Mouse (Mus musculus): Measurements from ENCODE around the gene Rnf19b. TPM values are rescaled to one million over a fixed set of nuclear protein-coding genes. Genes with fewer than 3 reads are reported as not detected.

The Rnf19b gene
- polyA plus RNA-seq, 1 experiment from 2014 or later: 10.8 TPM

DNA sequence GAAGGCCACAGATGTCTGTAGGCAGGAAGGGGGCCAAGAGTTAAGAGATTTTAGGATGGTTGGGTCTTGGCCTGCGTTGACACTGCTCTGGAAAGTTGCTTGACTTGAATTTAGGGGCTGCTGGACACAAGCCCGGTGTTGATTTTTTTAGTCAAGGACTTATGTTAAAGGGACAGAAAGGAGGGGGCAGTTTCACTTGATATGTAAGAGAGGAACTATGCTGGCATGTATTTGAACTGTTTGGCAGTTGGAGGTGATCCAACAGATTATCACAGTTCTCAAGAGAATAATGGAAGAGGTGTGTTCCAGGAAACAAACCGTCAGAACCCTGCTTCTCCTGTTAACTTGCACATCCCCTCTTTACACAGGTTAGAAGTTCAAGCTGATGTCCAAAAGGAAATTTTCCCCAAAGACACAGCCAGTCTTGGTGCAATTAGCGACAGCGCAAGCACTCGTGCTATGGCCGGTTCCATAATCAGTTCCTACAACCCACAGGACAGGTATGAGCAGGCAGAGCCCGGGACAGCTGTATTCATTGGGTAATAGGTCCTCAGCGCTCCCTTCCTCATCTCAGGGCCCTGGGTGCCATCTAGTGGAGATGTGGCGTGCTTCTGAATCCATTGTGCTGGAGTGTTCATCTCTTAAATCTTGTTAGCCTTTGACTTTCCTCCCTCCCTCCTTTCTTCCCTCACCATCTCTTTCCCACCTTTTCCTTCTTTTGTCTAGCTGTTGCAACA is 24.5 kb downstream of the Rnf19b start:
- no peak; the same call in 1 of the 2 replicates for ATAC-seq (ENCODE audit: insufficient number of reproducible peaks, insufficient read depth, low FRiP score, low TSS enrichment, low read depth)
- Histone ChIP-seq H3K9me3 (no peaks in the 10 kb centered on the region), H3K4me3 (replicated peaks) (no peak overlapping the region), H3K36me3 (peaks cover 74% of the 10 kb centered on the region), H3K4me1 (replicated peaks) (no peaks in the 10 kb centered on the region), H3K9ac (replicated peaks) (no peak overlapping the region), H3K27ac (no peak overlapping the region), H3K4me2 (no peak overlapping the region), H3K27me3 (no peaks in the 10 kb centered on the region)
- WGBS: 55% methylated on average over 10 of the region's 10 CpGs

DNA sequence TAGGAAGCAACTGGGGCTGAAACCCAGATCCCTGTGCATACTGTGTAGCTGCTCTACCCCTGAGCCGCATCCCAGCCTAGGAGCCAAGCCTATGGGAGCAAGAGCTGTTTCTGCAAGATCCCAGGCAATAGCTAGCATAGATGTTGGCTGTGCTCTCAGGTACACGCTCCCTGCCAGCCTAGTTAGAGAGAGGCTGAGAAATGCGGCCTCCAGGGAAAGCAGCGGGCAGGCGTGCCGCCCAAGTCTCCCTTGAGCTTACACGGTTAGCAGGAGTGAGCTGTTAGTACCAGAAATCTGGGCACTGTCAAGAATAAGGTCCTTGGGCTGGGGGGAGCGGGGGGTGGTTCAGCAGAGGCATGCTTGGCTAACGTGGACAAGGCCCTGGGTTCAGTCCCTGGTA is 26.8 kb downstream of the Rnf19b start:
- no peak overlapping the region for H3K9ac ChIP-seq (replicated peaks)
- no peaks in the 10 kb centered on the region for H3K4me1 ChIP-seq (replicated peaks)
- H3K4me2 ChIP-seq: no peak overlapping the region
- no peaks in the 10 kb centered on the region for H3K27me3 ChIP-seq
- peaks cover 50% of the 10 kb centered on the region for H3K36me3 ChIP-seq
- H3K27ac ChIP-seq: no peak overlapping the region
- no peak for ATAC-seq (ENCODE audit: insufficient number of reproducible peaks, insufficient read depth, low FRiP score, low TSS enrichment, low read depth)
- WGBS: 90% methylated on average over 9 of the region's 9 CpGs
- no peak overlapping the region for H3K4me3 ChIP-seq (replicated peaks)
- no peaks in the 10 kb centered on the region for H3K9me3 ChIP-seq

DNA sequence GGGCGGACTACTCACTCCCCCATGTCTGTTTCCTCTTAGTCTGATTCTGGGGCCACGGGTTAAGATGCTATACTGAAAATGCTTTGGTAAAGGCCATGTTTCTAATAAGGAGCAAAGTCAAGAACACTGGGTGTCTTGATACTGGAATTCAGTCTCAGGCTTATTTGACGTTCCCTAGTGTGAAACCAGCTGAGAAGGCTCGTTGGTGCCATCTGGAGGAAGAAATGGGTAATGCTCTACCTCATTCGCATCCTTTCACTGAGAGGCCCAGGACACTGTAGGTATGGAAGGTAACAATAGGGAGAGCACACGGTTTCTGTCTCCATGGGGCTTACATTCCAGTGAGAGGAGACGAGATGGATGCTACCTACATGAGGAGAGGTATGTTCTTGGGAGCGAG is 28.0 kb downstream of the Rnf19b start:
- WGBS: 31% methylated on average over 8 of the region's 8 CpGs
- H3K4me1 ChIP-seq (replicated peaks): no peaks in the 10 kb centered on the region
- H3K9me3 ChIP-seq: no peaks in the 10 kb centered on the region
- peaks cover 38% of the 10 kb centered on the region for H3K36me3 ChIP-seq
- H3K4me3 ChIP-seq (replicated peaks): no peak overlapping the region
- H3K27ac ChIP-seq: no peak overlapping the region
- H3K9ac ChIP-seq (replicated peaks): no peak overlapping the region
- no peaks in the 10 kb centered on the region for H3K27me3 ChIP-seq
- no peak overlapping the region for H3K4me2 ChIP-seq
- no peak for ATAC-seq (ENCODE audit: insufficient number of reproducible peaks, insufficient read depth, low FRiP score, low TSS enrichment, low read depth)

DNA sequence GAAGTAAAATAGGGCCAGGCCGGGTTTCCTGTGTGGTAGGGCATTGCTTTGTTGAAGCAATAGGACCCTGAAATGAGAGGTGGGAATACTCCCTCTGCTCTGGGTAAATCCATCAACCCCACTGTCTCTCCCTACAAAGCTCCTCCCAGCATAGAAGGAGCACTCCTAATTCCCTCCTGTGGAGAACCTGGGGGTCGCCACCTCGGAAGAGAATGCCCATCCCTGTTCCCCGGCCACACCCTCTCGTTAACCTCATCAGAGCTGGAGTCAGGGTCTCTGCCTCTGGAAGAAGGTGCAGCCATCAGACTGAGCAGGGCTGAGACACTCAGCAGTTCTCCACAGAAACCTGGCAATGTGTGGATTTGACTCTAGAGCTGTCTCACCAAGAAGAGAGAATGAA is 29.8 kb downstream of the Rnf19b start:
- ATAC-seq (ENCODE audit: insufficient number of reproducible peaks, insufficient read depth, low FRiP score, low TSS enrichment, low read depth): no peak

DNA sequence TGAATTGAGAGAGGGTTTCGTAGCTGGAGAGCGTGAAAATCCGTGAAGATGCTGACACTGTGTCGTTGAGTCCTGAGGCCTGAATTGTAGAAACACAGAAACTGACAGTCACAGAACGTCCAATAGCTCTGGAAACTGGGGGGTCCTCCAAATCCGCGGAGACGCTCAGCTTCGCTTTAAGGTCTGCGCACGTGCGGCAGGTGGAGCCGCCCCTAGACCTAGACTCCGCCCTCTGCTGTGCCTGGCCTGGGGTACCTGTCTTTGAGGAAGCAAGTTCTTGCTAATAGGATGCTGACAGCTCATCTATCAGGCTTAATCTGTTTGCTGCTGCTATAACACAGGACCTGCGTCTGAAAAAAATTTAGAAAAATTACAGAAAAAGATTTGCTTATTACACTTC is 37.2 kb downstream of the Rnf19b start:
- WGBS: 27% methylated on average over 15 of the region's 15 CpGs
- no peaks in the 10 kb centered on the region for H3K9me3 ChIP-seq
- no peak overlapping the region; the same call in 1 of the 2 replicates for H3K4me2 ChIP-seq
- H3K27me3 ChIP-seq: peaks cover 26% of the 10 kb centered on the region
- H3K36me3 ChIP-seq: no peaks in the 10 kb centered on the region
- H3K4me3 ChIP-seq (replicated peaks): no peak overlapping the region
- ATAC-seq (ENCODE audit: insufficient number of reproducible peaks, insufficient read depth, low FRiP score, low TSS enrichment, low read depth): no peak
- H3K4me1 ChIP-seq (replicated peaks): no peaks in the 10 kb centered on the region
- no peak overlapping the region for H3K27ac ChIP-seq
- H3K9ac ChIP-seq (replicated peaks): no peak overlapping the region

More for the DNA sequence above, 29.8 kb downstream of the Rnf19b start:
- H3K27ac ChIP-seq: no peak overlapping the region
- 49% methylated on average over 5 of the region's 5 CpGs for WGBS
- no peak overlapping the region for H3K4me2 ChIP-seq
- H3K9me3 ChIP-seq: no peaks in the 10 kb centered on the region
- H3K4me3 ChIP-seq (replicated peaks): no peak overlapping the region
- H3K36me3 ChIP-seq: peaks cover 25% of the 10 kb centered on the region
- H3K9ac ChIP-seq (replicated peaks): no peak overlapping the region
- no peaks in the 10 kb centered on the region for H3K4me1 ChIP-seq (replicated peaks)
- 0 out of 2 replicates have a peak, but pooled peaks cover 3% of the 10 kb centered on the region for H3K27me3 ChIP-seq

DNA sequence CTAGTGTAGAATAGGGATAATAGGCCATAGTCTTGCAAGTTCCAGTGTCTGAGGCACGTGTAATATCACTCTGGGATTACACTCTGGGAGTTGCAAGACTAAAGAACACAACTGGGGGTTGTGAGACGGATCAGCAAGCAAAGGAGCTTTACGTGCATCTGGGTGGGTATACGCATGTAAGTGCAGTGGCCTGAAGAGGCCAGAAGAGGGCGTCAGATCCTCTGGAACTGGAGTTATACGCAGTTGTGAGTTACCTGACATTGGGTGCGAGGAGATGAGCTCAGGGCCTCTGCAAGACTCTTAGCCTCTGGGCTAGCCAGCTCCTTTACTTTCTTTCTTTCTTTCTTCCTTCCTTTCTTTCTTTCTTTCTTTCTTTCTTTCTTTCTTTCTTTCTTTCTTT is 38.9 kb downstream of the Rnf19b start:
- H3K9ac ChIP-seq (replicated peaks): no peak overlapping the region
- H3K36me3 ChIP-seq: no peaks in the 10 kb centered on the region
- no peaks in the 10 kb centered on the region for H3K9me3 ChIP-seq
- WGBS: 73% methylated on average over 7 of the region's 7 CpGs
- H3K4me1 ChIP-seq (replicated peaks): no peaks in the 10 kb centered on the region
- H3K4me2 ChIP-seq: no peak overlapping the region
- no peak overlapping the region for H3K4me3 ChIP-seq (replicated peaks)
- no peak for ATAC-seq (ENCODE audit: insufficient number of reproducible peaks, insufficient read depth, low FRiP score, low TSS enrichment, low read depth)
- no peak overlapping the region for H3K27ac ChIP-seq
- peaks cover 28% of the 10 kb centered on the region for H3K27me3 ChIP-seq

DNA sequence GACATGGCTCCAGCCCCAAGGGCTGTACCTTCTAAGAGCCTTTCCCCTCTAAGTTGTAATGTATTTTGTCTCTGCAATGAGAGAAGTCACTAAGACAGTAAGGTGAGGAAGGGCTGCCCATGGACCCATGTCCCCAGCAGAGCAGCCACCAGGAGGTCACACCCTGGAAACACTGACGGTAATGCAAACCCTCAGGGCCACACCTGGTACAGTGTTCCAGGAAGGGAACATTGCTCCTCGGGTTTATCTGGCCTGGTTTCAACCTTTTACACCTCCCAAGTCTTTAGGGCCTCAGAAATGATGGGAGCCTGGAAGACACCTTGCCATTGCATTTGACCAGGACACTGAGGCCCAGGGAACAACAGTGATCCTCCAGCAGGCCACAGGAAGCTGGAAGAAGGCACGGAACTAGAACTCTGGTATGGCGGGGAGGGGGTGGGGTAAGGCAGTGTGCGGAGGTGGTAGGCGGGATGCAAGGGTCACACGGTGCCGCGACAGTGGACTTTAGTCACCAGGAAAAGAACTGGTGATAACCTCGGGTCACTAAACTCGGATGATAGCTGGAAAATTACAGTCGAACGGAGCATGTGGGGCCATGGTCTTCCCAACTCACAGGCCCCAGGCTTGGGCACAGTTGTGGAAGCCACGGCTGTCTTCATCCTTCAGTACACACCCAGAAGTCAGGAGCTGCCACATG is 44.2 kb downstream of the Rnf19b start:
- Histone ChIP-seq H3K27me3 (peaks cover 55% of the 10 kb centered on the region), H3K36me3 (no peaks in the 10 kb centered on the region), H3K4me2 (no peak overlapping the region), H3K9me3 (no peaks in the 10 kb centered on the region), H3K4me1 (replicated peaks) (peaks cover 6% of the 10 kb centered on the region), H3K4me3 (replicated peaks) (no peak overlapping the region), H3K9ac (replicated peaks) (no peak overlapping the region), H3K27ac (no peak overlapping the region)
- ATAC-seq (ENCODE audit: insufficient number of reproducible peaks, insufficient read depth, low FRiP score, low TSS enrichment, low read depth): no peak
- 81% methylated on average over 14 of the region's 14 CpGs for WGBS

DNA sequence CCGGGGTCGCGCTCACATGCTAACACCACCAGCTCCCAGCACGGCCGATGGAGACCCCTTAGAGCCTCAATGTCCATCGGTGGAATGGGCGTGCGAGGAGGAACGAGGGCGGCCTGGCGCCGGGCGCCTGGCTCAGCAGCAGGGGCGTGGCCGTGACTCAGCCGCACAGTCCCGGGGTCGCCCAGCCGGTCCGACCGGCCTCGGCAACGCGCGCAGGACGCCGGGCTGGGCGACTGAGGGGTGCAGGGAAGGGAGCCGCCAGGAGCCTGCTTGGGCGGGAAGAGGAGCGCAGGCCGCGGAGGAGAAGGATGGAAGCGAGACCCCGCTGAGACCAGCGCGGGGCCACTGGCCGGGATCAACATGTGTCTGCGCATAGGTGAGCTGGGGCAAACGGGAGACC is 47.3 kb downstream of the Rnf19b start, which contains the start of gene Tmem54:
Gene Tmem54 (plus strand): TSS at position 193 of the 400 bp plus-strand sequence.
- Histone ChIP-seq H3K27ac (no peak within 1 kb of the TSS), H3K36me3 (no peaks in the 10 kb centered on the region), H3K4me1 (replicated peaks) (peaks cover 6% of the 10 kb centered on the region), H3K9me3 (no peaks in the 10 kb centered on the region), H3K9ac (replicated peaks) (peak within 1 kb of the TSS; percentile 53), H3K27me3 (peaks cover 65% of the 10 kb centered on the region), H3K4me3 (replicated peaks) (peak within 1 kb of the TSS; percentile 36), H3K4me2 (peak within 1 kb of the TSS; percentile 61)
- WGBS: 2% methylated on average over 40 of the region's 40 CpGs
- 0 out of 2 replicates have a peak, but pooled peaks have one; percentile 41 for ATAC-seq (ENCODE audit: insufficient number of reproducible peaks, insufficient read depth, low FRiP score, low TSS enrichment, low read depth)

DNA sequence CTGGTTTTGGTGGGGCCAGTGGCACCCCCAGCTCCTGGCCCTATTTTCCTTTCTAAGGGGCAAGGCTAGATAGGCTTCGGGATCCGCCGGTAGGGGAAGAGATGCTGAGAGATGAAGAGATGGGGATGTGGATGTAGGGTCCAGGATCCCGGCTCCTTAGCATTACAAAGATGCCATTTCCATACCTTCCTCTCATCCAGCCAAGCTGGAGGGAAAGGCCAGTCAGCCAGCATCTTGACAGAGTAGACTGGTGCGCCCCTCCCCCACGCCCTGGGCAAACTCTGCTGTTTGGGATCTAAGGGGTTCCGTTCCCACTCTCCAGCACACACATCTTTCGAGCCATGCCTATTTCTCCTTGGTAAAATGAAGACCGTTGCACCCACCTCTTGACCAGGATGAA is 48.0 kb downstream of the Rnf19b start:
- peak overlapping the region; percentile 61 for H3K4me2 ChIP-seq
- peak overlapping the region; percentile 36; the same call in 1 of the 2 replicates for H3K4me3 ChIP-seq (replicated peaks)
- peaks cover 6% of the 10 kb centered on the region for H3K4me1 ChIP-seq (replicated peaks)
- peaks cover 65% of the 10 kb centered on the region for H3K27me3 ChIP-seq
- H3K9ac ChIP-seq (replicated peaks): no peak overlapping the region
- ATAC-seq (ENCODE audit: insufficient number of reproducible peaks, insufficient read depth, low FRiP score, low TSS enrichment, low read depth): no peak
- 16% methylated on average over 9 of the region's 9 CpGs for WGBS
- no peaks in the 10 kb centered on the region for H3K9me3 ChIP-seq
- no peaks in the 10 kb centered on the region for H3K36me3 ChIP-seq
- no peak overlapping the region for H3K27ac ChIP-seq

DNA sequence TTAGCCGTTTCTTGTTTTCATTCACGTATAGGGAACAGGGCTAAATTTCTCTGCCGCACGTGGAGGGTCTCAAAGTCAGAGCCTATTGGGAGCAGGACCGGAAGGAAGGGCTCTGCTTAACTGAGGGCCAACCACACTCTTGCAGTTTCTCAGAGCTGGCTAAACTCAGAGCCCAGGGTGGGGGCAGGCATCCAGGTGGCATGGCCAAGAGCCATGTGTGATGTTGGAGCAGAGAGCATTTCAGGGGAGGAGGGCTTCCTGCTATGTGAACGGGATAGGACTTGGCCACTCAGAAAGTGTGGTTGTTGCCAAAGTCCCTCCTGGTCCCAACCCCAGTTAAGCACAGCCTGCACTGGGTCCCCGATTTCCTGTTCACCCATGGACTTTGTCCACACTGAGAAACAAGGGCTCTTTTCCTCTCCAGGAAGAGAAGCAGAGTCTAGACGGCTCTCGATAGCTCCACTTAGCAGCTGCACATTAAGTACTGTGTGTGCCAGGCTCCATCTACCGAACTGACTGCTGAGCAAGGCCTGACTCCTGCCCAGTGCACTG is 49.4 kb downstream of the Rnf19b start:
- WGBS: 73% methylated on average over 10 of the region's 10 CpGs
- Histone ChIP-seq H3K4me3 (replicated peaks) (no peak overlapping the region), H3K4me2 (no peak overlapping the region), H3K27ac (no peak overlapping the region), H3K4me1 (replicated peaks) (peaks cover 10% of the 10 kb centered on the region), H3K9ac (replicated peaks) (no peak overlapping the region), H3K9me3 (no peaks in the 10 kb centered on the region), H3K27me3 (peaks cover 59% of the 10 kb centered on the region), H3K36me3 (no peaks in the 10 kb centered on the region)
- no peak for ATAC-seq (ENCODE audit: insufficient number of reproducible peaks, insufficient read depth, low FRiP score, low TSS enrichment, low read depth)

DNA sequence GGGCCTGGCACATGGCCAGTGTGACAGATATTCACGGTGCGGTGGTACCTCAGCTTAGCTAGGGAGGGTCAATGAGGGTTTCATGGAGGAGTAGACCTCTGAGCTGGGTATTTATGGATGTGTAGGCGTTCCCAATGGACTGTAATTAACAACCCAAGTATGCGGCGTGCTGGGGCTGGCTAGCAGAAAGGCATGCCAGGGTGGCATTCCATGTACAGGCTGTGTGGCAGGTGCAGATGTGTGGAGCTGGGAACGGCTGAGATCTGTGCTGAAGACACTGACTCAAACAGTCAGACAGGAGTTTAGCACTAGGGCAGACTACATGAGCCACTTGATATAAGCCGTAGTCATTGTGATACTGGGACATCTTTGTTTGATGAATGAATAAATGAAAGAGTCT is 50.6 kb downstream of the Rnf19b start:
- Histone ChIP-seq H3K4me3 (replicated peaks) (no peak overlapping the region), H3K4me1 (replicated peaks) (peaks cover 10% of the 10 kb centered on the region), H3K36me3 (no peaks in the 10 kb centered on the region), H3K4me2 (no peak overlapping the region), H3K9ac (replicated peaks) (no peak overlapping the region), H3K27me3 (peaks cover 54% of the 10 kb centered on the region), H3K27ac (no peak overlapping the region), H3K9me3 (0 out of 2 replicates have a peak, but pooled peaks cover 5% of the 10 kb centered on the region)
- no peak for ATAC-seq (ENCODE audit: insufficient number of reproducible peaks, insufficient read depth, low FRiP score, low TSS enrichment, low read depth)
- WGBS: 78% methylated on average over 7 of the region's 7 CpGs

Data from limb, embryonic 12.5 days (tissue).